ENCODE assay signal across 9 mouse cellular contexts in genomic region chr14:48674036-48674831, GRCm38 (mm10). TPM values are rescaled to one million over a fixed set of nuclear protein-coding genes. Genes with fewer than 3 reads are reported as not detected.
DNase-seq lines count a peak whose midpoint lies in the region; ATAC-seq and TF ChIP-seq lines count a peak whose summit lies in the region.
"Had no signal": no experiment of that assay in that cellular context is flagged by ENCODE, and none has a peak within 500 bp of the region (broad histone marks: within the 10 kb centered on the region; RNA-seq: fewer than 3 reads in every experiment).

No protein-coding gene starts in this region.

- H3K27ac ChIP-seq in embryonic facial prominence, embryonic 14.5 days (replicated peaks; ENCODE audit: low read depth, low read length) = no peak overlapping the region
- no peak overlapping the region for H3K27ac ChIP-seq in limb, embryonic 11.5 days (replicated peaks; ENCODE audit: low read depth, low read length)

- H3K9ac ChIP-seq in embryonic facial prominence, embryonic 14.5 days (ENCODE audit: low read depth, low read length) = peak overlapping the region; percentile 40; the same call in 1 of the 2 replicates
- no peak overlapping the region for H3K9ac ChIP-seq in limb, embryonic 11.5 days (ENCODE audit: low read length)

- 3% methylated on average over 31 of the region's 36 CpGs for WGBS in embryonic facial prominence, embryonic 14.5 days
- under 1% methylated on average over 36 of the region's 36 CpGs for WGBS in limb, embryonic 11.5 days

- peak overlapping the region; percentile 38 for H3K4me2 ChIP-seq in embryonic facial prominence, embryonic 14.5 days (ENCODE audit: low read depth, low read length)
- H3K4me2 ChIP-seq in limb, embryonic 11.5 days (ENCODE audit: low read depth, severe bottlenecking) = peak overlapping the region; percentile 18; the same call in 1 of the 2 replicates

- TF ChIP-seq CTCF in E14TG2a.4 (conservative IDR thresholded peaks at IDR 0.05; ENCODE audit: low read length) = no peak

- peak overlapping the region; percentile 76 for H3K4me3 ChIP-seq in E14TG2a.4 (replicated peaks; ENCODE audit: low read length)
- H3K4me3 ChIP-seq in embryonic facial prominence, embryonic 14.5 days (ENCODE audit: low read depth, low read length) = peak overlapping the region; percentile 24
- 0 out of 2 replicates have a peak overlapping the region, but pooled peaks have one; percentile 3 for H3K4me3 ChIP-seq in limb, embryonic 11.5 days (ENCODE audit: low read depth, low read length)

- H3K27me3 ChIP-seq in E14TG2a.4 (ENCODE audit: insufficient read depth, low read length) = peaks cover 56% of the 10 kb centered on the region
- H3K27me3 ChIP-seq in embryonic facial prominence, embryonic 14.5 days (replicated peaks; ENCODE audit: control insufficient read depth, insufficient read depth, low read length) = peaks cover 97% of the 10 kb centered on the region
- H3K27me3 ChIP-seq in limb, embryonic 11.5 days (ENCODE audit: control insufficient read depth, insufficient read depth, low read length) = peaks cover 45% of the 10 kb centered on the region

- H3K9me3 ChIP-seq in E14TG2a.4 (ENCODE audit: low read length) = no peaks in the 10 kb centered on the region
- H3K9me3 ChIP-seq in embryonic facial prominence, embryonic 14.5 days (ENCODE audit: control insufficient read depth, low read length) = no peaks in the 10 kb centered on the region
- H3K9me3 ChIP-seq in limb, embryonic 11.5 days (ENCODE audit: control insufficient read depth, low read length) = no peaks in the 10 kb centered on the region

- peak; percentile 42 to 44 for DNase-seq in cerebellum, postnatal 14 days
- no peak for DNase-seq in cerebellum, adult 11-12 months
- no peak for DNase-seq in embryonic facial prominence, embryonic 14.5 days (ENCODE audit: low spot score)
- DNase-seq in limb, embryonic 11.5 days (ENCODE audit: low spot score) = peak; percentile 49
- no peak for DNase-seq in adrenal gland, adult 2 months
- DNase-seq in lung, postnatal 25 days (ENCODE audit: low spot score) = no peak
- DNase-seq in right cerebral cortex, postnatal 25 days = no peak

- ATAC-seq in embryonic facial prominence, embryonic 14.5 days (ENCODE audit: low read depth) = peak; percentile 31; the same call in 1 of the 2 replicates
- peak; percentile 39; the same call in 1 of the 2 replicates for ATAC-seq in limb, embryonic 11.5 days (ENCODE audit: insufficient number of reproducible peaks, low FRiP score, low TSS enrichment, low read depth)

- H3K36me3 ChIP-seq in E14TG2a.4 (ENCODE audit: insufficient read depth, low read length) = no peaks in the 10 kb centered on the region
- no peaks in the 10 kb centered on the region for H3K36me3 ChIP-seq in embryonic facial prominence, embryonic 14.5 days (ENCODE audit: control insufficient read depth, insufficient read depth, low read length)
- no peaks in the 10 kb centered on the region for H3K36me3 ChIP-seq in limb, embryonic 11.5 days (ENCODE audit: control insufficient read depth, insufficient read depth, low read length)

- H3K4me1 ChIP-seq in E14TG2a.4 (replicated peaks; ENCODE audit: low read depth, low read length) = peaks cover 38% of the 10 kb centered on the region
- H3K4me1 ChIP-seq in embryonic facial prominence, embryonic 14.5 days (ENCODE audit: control insufficient read depth, insufficient read depth, low read length) = 0 out of 2 replicates have a peak, but pooled peaks cover 7% of the 10 kb centered on the region
- H3K4me1 ChIP-seq in limb, embryonic 11.5 days (ENCODE audit: control insufficient read depth, insufficient read depth, low read length) = peaks cover 4% of the 10 kb centered on the region; the same call in 1 of the 2 replicates

RNA-seq across cellular contexts. Expression of gene Otx2, which starts 0.6 kb away (rescaled TPM):
- 5.5 and 5.7 TPM in 2 replicates for polyA plus RNA-seq in embryonic facial prominence, embryonic 14.5 days (2014; fragmentation: Nextera tagmentation; extraction: Ambion mirVana)
- not detected in 2 replicates for polyA plus RNA-seq in limb, embryonic 11.5 days (2014; fragmentation: Nextera tagmentation; extraction: Ambion mirVana)
- not detected for total RNA-seq in adrenal gland, adult 2 months (2021)
- not detected in 2 replicates for polyA plus RNA-seq in adrenal gland, adult 2 months (2012; rRNA removed)
- polyA plus RNA-seq: C2C12 had no signal

Comparison
In these comparisons a context has a peak if more than half of its experiments do, and no peak if none do; other contexts are left out.
1. DNase-seq: peak in cerebellum, postnatal 14 days (2 of 2) and limb, embryonic 11.5 days (single experiment); none in cerebellum, adult 11-12 months (single experiment), embryonic facial prominence, embryonic 14.5 days (single experiment), adrenal gland, adult 2 months (single experiment), lung, postnatal 25 days (single experiment) and right cerebral cortex, postnatal 25 days (single experiment).
2. H3K4me3 ChIP-seq: peak in every context shown above with its lines; median percentile 76 in E14TG2a.4; 24 in embryonic facial prominence, embryonic 14.5 days; 3 in limb, embryonic 11.5 days.